Mouse (Mus musculus) kidney, postnatal 0 days (tissue): Measurements from ENCODE around the gene Slc5a5. TPM values are rescaled to one million over a fixed set of nuclear protein-coding genes. Genes with fewer than 3 reads are reported as not detected.

ENCODE experiments used
- ATAC-seq: fragments of 200-750 bp; cut with Nextera tagmentation; replicated peaks from 2 replicates; pipeline ENCODE4 v1.8.0; 2017; ENCODE audit warnings: low read depth, moderate number of reproducible peaks, moderate TSS enrichment, moderate library complexity; ENCODE audit not compliant: low FRiP score
- DNase-seq: peaks from one replicate; pipeline ENCODE4 v3.0.0-alpha.2; 2016; ENCODE audit warnings: low spot score
- H3K27ac ChIP-seq: fragments of 300-500 bp; sonication (generic); 2 replicates; pipeline ENCODE4 v1.5.1; 2014; ENCODE audit warnings: mild to moderate bottlenecking
- H3K27me3 ChIP-seq: fragments of 300-500 bp; sonication (generic); 2 replicates; pipeline ENCODE4 v1.6.1; 2014; ENCODE audit warnings: low read length, mixed read lengths; ENCODE audit not compliant: insufficient read depth
- H3K36me3 ChIP-seq: fragments of 300-500 bp; sonication (generic); 2 replicates; pipeline ENCODE4 v1.6.1; 2014; ENCODE audit warnings: low read length, mixed read lengths; ENCODE audit not compliant: insufficient read depth
- H3K4me1 ChIP-seq: fragments of 300-500 bp; sonication (generic); replicated peaks from 2 replicates; pipeline ENCODE4 v1.6.1; 2014; ENCODE audit warnings: antibody characterized with exemption, low read length, mixed read lengths; ENCODE audit not compliant: insufficient read depth
- H3K4me2 ChIP-seq: fragments of 300-500 bp; sonication (generic); 2 replicates; pipeline ENCODE4 v1.6.1; 2014; ENCODE audit warnings: mild to moderate bottlenecking, low read length, moderate library complexity, mixed read lengths
- H3K4me3 ChIP-seq: fragments of 300-500 bp; sonication (generic); replicated peaks from 2 replicates; pipeline ENCODE4 v1.5.1; 2014; ENCODE audit warnings: low read depth, low read length
- H3K9ac ChIP-seq: fragments of 300-500 bp; sonication (generic); 2 replicates; pipeline ENCODE4 v1.6.1; 2014; ENCODE audit warnings: low read depth, low read length
- H3K9me3 ChIP-seq: fragments of 300-500 bp; sonication (generic); replicated peaks from 2 replicates; pipeline ENCODE4 v1.6.1; 2016; ENCODE audit warnings: low read length, inconsistent platforms, mixed read lengths
- CTCF ChIP-seq: IDR thresholded peaks from 2 replicates; pipeline ENCODE4 v1.5.1; 2016; ENCODE audit warnings: antibody characterized with exemption, low read depth, mild to moderate bottlenecking, moderate library complexity
- WGBS: fragments of 180-500 bp; shearing (Covaris S2); extraction: QIAGEN DNeasy Blood & Tissue Kit; methylation state at CpG from one replicate; pipeline ENCODE4 v1.1.7; 2014; 5-methylcytosine and 5-hydroxymethylcytosine counted together
- polyA plus RNA-seq: library from polyadenylated mRNA; unstranded; fragments of >200 nt; fragmentation: Nextera tagmentation; extraction: Ambion mirVana; gene quantifications from 2 replicates; pipeline ENCODE4 v1.2.1, GENCODE M21; 2015

Gene Slc5a5
- polyA plus RNA-seq, 1 experiment from 2014 or later, result 0.11 TPM

- no peak overlapping the region for H3K4me2 ChIP-seq
- H3K27ac ChIP-seq, result no peak overlapping the region
- ATAC-seq, result no peak; the same call in 1 of the 2 replicates
Observed at GRCm38 (mm10) chr8:70869601-70870041, 22.9 kb downstream of the Slc5a5 start.

DNA sequence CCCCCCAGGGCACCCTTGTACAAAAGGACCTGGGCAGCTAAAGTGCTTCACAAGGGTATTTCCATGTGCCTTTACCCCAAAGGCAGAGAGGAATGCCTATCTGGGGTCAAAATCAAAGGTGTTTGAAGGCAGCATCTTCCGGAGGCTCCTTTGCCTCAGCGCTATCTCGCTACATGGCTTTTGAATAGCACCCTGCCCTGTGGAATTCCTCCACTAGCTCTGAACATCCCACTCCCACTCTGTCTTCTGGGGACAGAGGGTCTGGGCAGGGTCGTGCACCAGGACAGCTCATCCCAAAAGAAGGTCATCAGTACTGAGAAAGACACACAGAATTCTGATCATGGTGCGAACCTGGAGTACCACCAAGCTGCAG lies 23.4 kb downstream of the Slc5a5 start:
- Histone ChIP-seq H3K9ac (no peak overlapping the region), H3K4me3 (no peak overlapping the region), H3K36me3 (no peaks in the 10 kb centered on the region), H3K4me1 (peaks cover 23% of the 10 kb centered on the region), H3K4me2 (0 out of 2 replicates have a peak overlapping the region, but pooled peaks have one; percentile 46), H3K9me3 (no peaks in the 10 kb centered on the region), H3K27ac (peak overlapping the region; percentile 40; the same call in 1 of the 2 replicates), H3K27me3 (no peaks in the 10 kb centered on the region)
- ATAC-seq, result no peak
- no peak for DNase-seq
- TF ChIP-seq CTCF, result no peak; the same call in 1 of the 2 replicates
- WGBS, result 37% methylated on average over 5 of the region's 5 CpGs

More at GRCm38 (mm10) chr8:70869601-70870041, 22.9 kb downstream of the Slc5a5 start:
- 50% methylated on average over 16 of the region's 16 CpGs for WGBS
- DNase-seq, result peak; percentile 87
- Histone ChIP-seq H3K4me3 (no peak overlapping the region), H3K36me3 (no peaks in the 10 kb centered on the region), H3K9ac (no peak overlapping the region), H3K27me3 (no peaks in the 10 kb centered on the region), H3K4me1 (peaks cover 19% of the 10 kb centered on the region), H3K9me3 (no peaks in the 10 kb centered on the region)
- peak; percentile 96 for TF ChIP-seq CTCF

DNA sequence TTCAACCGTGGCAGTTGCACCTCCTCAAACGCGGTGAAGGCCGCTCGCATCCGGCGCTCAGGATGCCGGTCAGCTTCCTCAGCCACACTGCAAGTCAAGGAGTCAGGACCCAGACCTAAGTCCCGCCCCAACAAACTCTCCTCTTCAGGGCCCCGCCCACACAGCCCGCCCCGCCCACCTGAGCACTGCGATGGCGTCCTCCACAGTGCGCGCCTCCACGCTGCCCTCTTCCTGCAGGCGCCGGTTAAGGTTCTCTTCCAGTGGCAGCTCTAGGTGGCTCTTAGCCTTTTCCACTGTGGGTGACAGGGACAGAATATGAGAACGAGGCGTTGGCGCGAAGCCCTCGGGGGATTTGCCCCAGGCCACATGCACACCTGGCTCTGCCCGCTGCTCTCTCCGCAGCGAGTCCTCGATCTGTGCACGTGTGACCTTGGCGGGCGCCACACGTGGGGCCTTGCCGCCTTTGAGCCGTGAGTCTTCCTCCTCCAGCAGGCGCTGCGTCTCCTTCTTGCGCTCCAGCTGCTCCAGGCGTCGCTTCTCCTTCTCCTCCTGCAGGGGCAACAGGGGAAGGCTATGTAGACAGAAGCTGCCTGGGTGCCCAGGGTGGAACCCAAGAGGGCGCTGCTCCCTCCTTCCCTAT lies 23.9 kb downstream of the Slc5a5 start:
- Histone ChIP-seq H3K9ac (0 out of 2 replicates have a peak overlapping the region, but pooled peaks have one; percentile 24), H3K4me2 (peak overlapping the region; percentile 46), H3K4me1 (peaks cover 27% of the 10 kb centered on the region), H3K4me3 (peak overlapping the region; percentile 6; the same call in 1 of the 2 replicates), H3K9me3 (no peaks in the 10 kb centered on the region), H3K27me3 (no peaks in the 10 kb centered on the region), H3K27ac (peak overlapping the region; percentile 40; the same call in 1 of the 2 replicates), H3K36me3 (no peaks in the 10 kb centered on the region)
- peak; percentile 33 for ATAC-seq
- TF ChIP-seq CTCF, result peak; percentile 36; the same call in 1 of the 2 replicates
- 22% methylated on average over 40 of the region's 40 CpGs for WGBS
- peak; percentile 73 for DNase-seq

- no peak for DNase-seq
- Histone ChIP-seq H3K9me3 (no peaks in the 10 kb centered on the region), H3K4me3 (no peak overlapping the region), H3K4me1 (peaks cover 35% of the 10 kb centered on the region), H3K27ac (peak overlapping the region; percentile 74; the same call in 1 of the 2 replicates), H3K4me2 (no peak overlapping the region), H3K9ac (no peak overlapping the region), H3K27me3 (peaks cover 15% of the 10 kb centered on the region; the same call in 1 of the 2 replicates), H3K36me3 (no peaks in the 10 kb centered on the region)
- no peak for ATAC-seq
- TF ChIP-seq CTCF, result no peak
- WGBS, result 82% methylated on average over 7 of the region's 7 CpGs
Observed at GRCm38 (mm10) chr8:70866566-70866965, 26.0 kb downstream of the Slc5a5 start.

DNA sequence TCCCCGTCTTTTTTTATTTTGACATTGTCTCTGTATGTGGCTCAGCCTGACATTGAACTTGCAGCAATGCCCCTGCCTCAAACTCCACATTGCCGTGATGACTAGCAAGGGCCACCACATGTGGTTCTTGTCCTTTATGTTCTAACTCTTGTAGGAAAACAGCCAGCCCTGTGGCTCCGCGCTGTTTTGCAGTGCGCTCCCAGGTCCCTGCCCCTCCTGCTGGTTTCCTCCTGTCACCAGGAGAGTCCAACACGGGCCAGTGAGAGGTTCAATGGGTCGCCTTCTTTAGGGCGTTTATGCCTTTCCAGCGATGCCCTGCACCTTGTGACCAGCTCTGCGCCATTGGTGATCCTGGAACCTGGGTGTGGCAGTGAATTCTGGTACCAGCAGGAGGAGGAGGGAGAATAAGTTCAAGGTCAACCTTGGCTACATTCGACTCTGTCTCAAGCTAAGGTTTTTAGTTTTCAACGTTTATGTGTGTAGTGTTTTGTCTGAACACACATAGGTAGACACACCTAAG lies 26.5 kb downstream of the Slc5a5 start:
- Histone ChIP-seq H3K9me3 (no peaks in the 10 kb centered on the region), H3K36me3 (no peaks in the 10 kb centered on the region), H3K4me2 (peak overlapping the region; percentile 88), H3K27ac (peak overlapping the region; percentile 74), H3K9ac (peak overlapping the region; percentile 41; the same call in 1 of the 2 replicates), H3K4me3 (peak overlapping the region; percentile 54; the same call in 1 of the 2 replicates), H3K27me3 (peaks cover 19% of the 10 kb centered on the region), H3K4me1 (peaks cover 35% of the 10 kb centered on the region)
- TF ChIP-seq CTCF, result peak; percentile 11; the same call in 1 of the 2 replicates
- DNase-seq, result no peak
- 3% methylated on average over 12 of the region's 12 CpGs for WGBS
- ATAC-seq, result peak; percentile 5; the same call in 1 of the 2 replicates

GRCm38 (mm10) chr8:70865350-70866000 lies 27.1 kb downstream of the Slc5a5 start:
- Histone ChIP-seq H3K4me2 (peak overlapping the region; percentile 88), H3K4me3 (peak overlapping the region; percentile 54), H3K4me1 (peaks cover 35% of the 10 kb centered on the region), H3K9me3 (no peaks in the 10 kb centered on the region), H3K36me3 (no peaks in the 10 kb centered on the region), H3K9ac (peak overlapping the region; percentile 41; the same call in 1 of the 2 replicates), H3K27me3 (peaks cover 19% of the 10 kb centered on the region), H3K27ac (peak overlapping the region; percentile 74)
- DNase-seq (peak; percentile 100), ATAC-seq (peak; percentile 85)
- no peak for TF ChIP-seq CTCF
- under 1% methylated on average over 46 of the region's 46 CpGs for WGBS
